Mouse (Mus musculus): ENCODE results near the gene Grb10.

The Grb10 gene

DNA sequence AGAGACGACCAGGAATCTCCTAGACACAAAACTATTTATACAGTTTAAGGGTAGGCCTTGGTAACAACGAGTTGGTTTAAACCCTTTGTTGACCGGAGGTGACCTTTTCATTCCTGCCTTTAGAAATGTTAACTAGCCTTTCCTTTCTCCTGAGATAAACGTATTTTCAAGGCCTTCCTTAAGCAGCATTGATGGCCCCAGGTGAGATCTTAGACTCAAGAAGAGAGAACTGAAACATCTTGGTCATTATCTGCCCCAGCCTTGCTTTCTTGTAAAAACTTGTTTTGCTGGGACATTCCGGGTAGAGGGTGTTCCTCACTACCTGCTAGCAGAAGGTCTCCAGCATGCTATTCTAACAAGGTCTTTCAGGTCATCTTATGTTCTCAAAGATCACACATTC lies 133.5 kb downstream of the Grb10 start:
- DNase-seq (ENCODE audit: low read depth, low spot score) = peak; percentile 87

GRCm38 (mm10) chr11:11901509-11901908 lies 137.0 kb downstream of the Grb10 start:
- no peak for DNase-seq (ENCODE audit: low read depth, low spot score)

DNA sequence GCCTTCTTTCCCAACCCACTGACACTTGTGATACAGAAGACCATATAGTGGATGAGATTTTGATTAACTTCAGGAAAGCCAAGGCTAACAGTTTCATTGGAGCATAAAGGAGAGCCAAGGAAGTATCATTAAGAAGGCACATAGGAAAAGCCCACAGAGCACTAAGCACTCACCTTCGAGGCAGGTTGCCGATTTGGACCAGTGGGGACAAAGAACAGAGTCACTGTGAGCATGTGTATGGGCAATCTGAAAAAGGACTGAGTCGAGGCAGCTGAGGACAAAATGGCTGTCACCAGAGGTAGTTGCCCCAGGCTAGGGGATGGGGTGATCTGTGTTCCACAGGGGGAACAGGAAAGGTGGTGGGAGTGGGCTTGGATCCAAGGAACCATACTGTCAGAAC lies 140.0 kb downstream of the Grb10 start:
- DNase-seq (ENCODE audit: low read depth, low spot score) = no peak

- no peak for DNase-seq (ENCODE audit: low read depth, low spot score)
Measured at GRCm38 (mm10) chr11:11897645-11898357, 140.7 kb downstream of the Grb10 start, which contains the start of gene Ddc. Gene Ddc (minus strand): TSS chr11:11898144.

GRCm38 (mm10) chr11:11895479-11895878 lies 143.0 kb downstream of the Grb10 start:
- DNase-seq (ENCODE audit: low read depth, low spot score) = no peak

GRCm38 (mm10) chr11:11893769-11894168 lies 144.7 kb downstream of the Grb10 start:
- DNase-seq (ENCODE audit: low read depth, low spot score) = no peak

- no peak for DNase-seq (ENCODE audit: low read depth, low spot score)
Measured at GRCm38 (mm10) chr11:11892993-11893602, 145.4 kb downstream of the Grb10 start.

DNA sequence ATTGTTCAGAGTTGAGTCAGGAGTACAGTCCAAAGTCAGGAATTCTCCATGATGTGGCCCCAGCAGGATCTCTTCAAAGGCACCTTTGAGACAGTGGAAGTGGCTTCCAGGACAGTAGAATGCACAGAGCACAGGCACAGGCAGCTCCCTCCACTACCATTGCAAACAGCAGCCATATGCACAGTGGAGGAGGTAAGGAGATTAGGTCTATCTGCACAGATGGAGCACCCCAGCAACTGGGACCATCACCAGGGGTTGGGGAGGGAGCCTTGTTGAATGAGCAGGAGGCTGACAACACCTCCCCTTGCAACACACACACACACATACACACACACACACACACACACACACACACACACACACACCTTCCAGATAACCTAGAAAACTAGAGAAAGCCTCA lies 146.7 kb downstream of the Grb10 start:
- DNase-seq (ENCODE audit: low read depth, low spot score) = no peak

- DNase-seq (ENCODE audit: low read depth, low spot score) = no peak
Measured at GRCm38 (mm10) chr11:11890139-11890741, 148.2 kb downstream of the Grb10 start.

GRCm38 (mm10) chr11:11888727-11889126 lies 149.8 kb downstream of the Grb10 start:
- no peak for DNase-seq (ENCODE audit: low read depth, low spot score)

DNA sequence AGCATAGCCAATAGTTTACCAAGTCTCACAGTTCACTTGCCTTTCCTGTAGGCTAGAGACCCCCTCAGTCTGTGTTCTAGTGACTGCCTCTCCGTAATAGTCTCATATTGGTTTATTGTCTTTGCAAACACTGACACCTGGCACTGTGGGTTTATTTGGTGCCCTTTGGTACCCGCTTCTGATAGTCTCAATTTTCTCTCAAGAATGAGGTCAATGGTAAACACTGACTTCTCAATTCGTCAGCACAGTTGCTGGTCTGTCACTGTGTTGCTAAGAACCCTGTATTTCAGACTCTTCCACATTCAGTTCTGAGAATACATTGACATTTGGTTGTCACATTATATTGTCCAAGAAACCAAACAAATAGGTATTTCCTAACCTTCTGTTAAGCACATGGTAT lies 150.4 kb downstream of the Grb10 start:
- DNase-seq (ENCODE audit: low read depth, low spot score) = no peak

DNA sequence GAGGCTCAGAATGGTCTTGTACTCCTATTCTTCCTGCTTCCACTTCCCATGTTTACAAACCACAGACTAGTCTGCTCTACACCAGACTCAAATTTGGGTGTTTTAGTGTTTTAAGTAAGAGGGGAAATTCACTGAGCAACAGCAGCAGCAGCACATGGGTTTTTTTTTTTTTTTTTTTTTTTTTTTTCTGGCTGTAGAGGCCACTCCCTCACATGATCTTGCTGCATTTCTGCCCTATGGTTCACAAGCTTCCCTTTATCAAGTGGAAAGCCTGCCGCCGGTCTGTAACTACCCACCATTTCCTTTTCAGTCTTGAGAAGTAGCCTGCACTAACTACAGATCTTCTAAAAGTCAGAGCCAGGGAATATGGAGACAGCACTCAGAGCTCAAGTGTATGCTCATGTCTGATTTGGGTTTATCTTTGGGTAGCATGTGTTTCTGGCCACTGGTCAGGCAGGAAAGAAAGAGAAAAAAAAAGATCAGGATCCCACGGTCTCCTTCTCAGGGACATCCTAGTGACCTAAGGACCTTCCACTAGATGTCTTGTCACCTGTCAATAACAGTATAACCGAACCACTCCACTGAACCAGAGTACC lies 152.0 kb downstream of the Grb10 start:
- DNase-seq (ENCODE audit: low read depth, low spot score) = no peak

- peak; percentile 87 for DNase-seq (ENCODE audit: low read depth, low spot score)
Measured at GRCm38 (mm10) chr11:11885921-11886320, 152.6 kb downstream of the Grb10 start.

- no peak for DNase-seq (ENCODE audit: low read depth, low spot score)
Measured at GRCm38 (mm10) chr11:11885246-11885643, 153.2 kb downstream of the Grb10 start.

DNA sequence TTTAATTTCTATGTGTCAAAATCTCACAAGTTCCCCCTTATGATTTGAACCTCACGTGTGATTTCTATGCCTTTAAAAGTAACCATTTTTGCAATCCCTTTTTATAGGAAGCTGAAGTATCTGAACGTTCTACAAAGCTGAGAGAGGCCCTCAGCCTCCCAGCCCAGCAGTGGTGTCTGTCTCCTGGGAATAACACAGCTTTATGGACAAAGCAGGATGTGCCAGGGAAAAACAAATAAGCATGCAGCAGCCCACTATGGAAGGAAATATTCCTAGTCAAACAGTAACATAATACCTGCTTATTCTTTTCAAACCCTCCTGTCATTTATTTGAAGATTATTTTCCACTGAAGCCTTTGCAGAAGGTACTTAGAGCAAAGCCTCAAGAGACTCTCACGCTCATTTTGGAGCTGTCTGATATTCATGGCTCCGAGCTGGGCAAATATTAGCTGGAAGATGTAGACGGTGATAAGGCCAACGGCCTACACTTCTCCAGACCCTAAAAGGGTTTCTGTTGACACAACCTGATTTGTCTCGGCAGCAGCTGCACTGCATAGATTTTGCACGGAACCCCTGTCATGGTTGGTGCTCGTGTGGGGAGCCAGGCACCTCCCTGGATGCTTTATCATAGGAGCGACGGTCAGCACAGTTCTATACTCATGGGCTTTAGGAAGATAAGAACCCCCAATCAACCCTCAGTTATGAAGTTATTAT lies 153.8 kb downstream of the Grb10 start:
- DNase-seq (ENCODE audit: low read depth, low spot score) = no peak

- no peak for DNase-seq (ENCODE audit: low read depth, low spot score)
Measured at GRCm38 (mm10) chr11:11881783-11882155, 156.7 kb downstream of the Grb10 start.

DNA sequence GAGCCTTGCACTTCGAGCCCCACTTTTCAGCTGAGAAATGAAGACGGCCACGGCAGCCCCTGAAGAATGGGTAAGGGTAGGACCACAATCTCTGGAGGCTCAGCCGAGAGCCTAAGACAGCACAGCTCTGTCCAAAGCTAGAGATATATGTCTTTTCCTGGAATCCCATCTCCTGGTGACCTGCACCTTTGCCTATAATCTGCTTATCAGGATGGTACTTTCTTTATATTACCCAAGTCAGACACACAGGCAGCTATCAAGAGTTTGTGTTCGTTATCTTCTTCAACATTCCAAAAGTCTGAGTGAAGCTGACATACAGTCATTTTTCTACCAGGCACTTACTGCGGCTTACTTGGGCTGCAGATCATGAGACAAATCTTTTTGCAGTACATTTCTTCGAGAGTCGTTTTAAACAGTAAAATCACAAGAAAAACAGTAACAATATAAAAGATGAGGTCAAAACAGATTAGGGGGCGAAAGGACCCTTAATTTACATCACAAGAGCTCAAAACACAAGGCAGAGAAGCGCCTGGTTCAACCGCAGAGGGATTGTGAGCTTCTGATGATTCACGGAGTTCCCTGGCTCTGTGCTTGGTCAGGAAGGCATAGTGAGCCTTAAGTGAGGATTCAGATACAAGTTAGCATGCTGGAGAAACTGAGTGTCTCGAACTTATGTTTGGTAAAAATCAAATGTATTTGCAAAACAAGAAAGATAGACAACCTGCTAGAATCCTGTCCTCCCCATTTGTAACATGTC lies 157.3 kb downstream of the Grb10 start:
- DNase-seq (ENCODE audit: low read depth, low spot score) = peak; percentile 80
